Mouse (Mus musculus) intestine, postnatal 0 days (tissue): Measurements from ENCODE around the gene Fev. TPM values are rescaled to one million over a fixed set of nuclear protein-coding genes. Genes with fewer than 3 reads are reported as not detected.

Source experiments
- ATAC-seq: fragments of 200-750 bp; cut with Nextera tagmentation; 2 replicates; pipeline ENCODE4 v1.8.0; 2017; ENCODE audit warnings: mild to moderate bottlenecking, moderate TSS enrichment, moderate library complexity
- H3K27ac ChIP-seq: fragments of 300-500 bp; sonication (generic); 2 replicates; pipeline ENCODE4 v1.5.1; 2014; ENCODE audit warnings: mild to moderate bottlenecking, low read depth, low read length, moderate library complexity
- H3K27me3 ChIP-seq: fragments of 300-500 bp; sonication (generic); replicated peaks from 2 replicates; pipeline ENCODE4 v1.6.1; 2014; ENCODE audit warnings: low read length, mixed read lengths; ENCODE audit not compliant: control insufficient read depth, insufficient read depth
- H3K36me3 ChIP-seq: fragments of 300-500 bp; sonication (generic); 2 replicates; pipeline ENCODE4 v1.6.1; 2014; ENCODE audit warnings: mild to moderate bottlenecking, moderate library complexity; ENCODE audit not compliant: control insufficient read depth, insufficient read depth
- H3K4me1 ChIP-seq: fragments of 300-500 bp; sonication (generic); replicated peaks from 2 replicates; pipeline ENCODE4 v1.6.1; 2014; ENCODE audit warnings: antibody characterized with exemption, low read length, mixed read lengths; ENCODE audit not compliant: control insufficient read depth, insufficient read depth
- H3K4me2 ChIP-seq: fragments of 300-500 bp; sonication (generic); replicated peaks from 2 replicates; pipeline ENCODE4 v1.6.1; 2014; ENCODE audit warnings: low read depth, mild to moderate bottlenecking, moderate library complexity
- H3K4me3 ChIP-seq: fragments of 300-500 bp; sonication (generic); 2 replicates; pipeline ENCODE4 v1.5.1; 2014; ENCODE audit warnings: low read depth, low read length
- H3K9ac ChIP-seq: fragments of 300-500 bp; sonication (generic); 2 replicates; pipeline ENCODE4 v1.6.1; 2014; ENCODE audit warnings: mild to moderate bottlenecking, low read depth, low read length
- H3K9me3 ChIP-seq: fragments of 300-500 bp; sonication (generic); 2 replicates; pipeline ENCODE4 v1.6.1; 2016; ENCODE audit warnings: mixed run types; ENCODE audit not compliant: control insufficient read depth
- CTCF ChIP-seq: sonication (generic); IDR thresholded peaks from 2 replicates; pipeline ENCODE4 v1.5.1; 2016; ENCODE audit warnings: low read depth, mild to moderate bottlenecking, control low read depth, antibody characterized with exemption, moderate library complexity
- WGBS: fragments of 180-500 bp; shearing (Covaris S2); extraction: QIAGEN DNeasy Blood & Tissue Kit; methylation state at CpG from one replicate; pipeline ENCODE4 v1.1.7; 2014; 5-methylcytosine and 5-hydroxymethylcytosine counted together
- microRNA counts: library from miRNA; unstranded; fragments of <30 nt; microRNA quantifications from one replicate; lab custom pipeline; 2016
- microRNA-seq: library from miRNA; unstranded; fragments of <30 nt; microRNA quantifications from one replicate; pipeline ENCODE4, GENCODE M21; 2016
- polyA plus RNA-seq: library from polyadenylated mRNA; unstranded; fragments of >200 nt; fragmentation: Nextera tagmentation; extraction: Ambion mirVana; gene quantifications from 2 replicates; pipeline ENCODE4 v1.2.1, GENCODE M21; 2015

Fev gene
- polyA plus RNA-seq, 1 experiment from 2014 or later, result 0.59 TPM

GRCm38 (mm10) chr1:74848946-74849345 lies 36.3 kb downstream of the Fev start:
- no peak for TF ChIP-seq CTCF
- Histone ChIP-seq H3K27ac (no peak overlapping the region), H3K9ac (no peak overlapping the region), H3K36me3 (no peaks in the 10 kb centered on the region), H3K4me3 (no peak overlapping the region), H3K4me2 (no peak overlapping the region), H3K9me3 (no peaks in the 10 kb centered on the region), H3K27me3 (peaks cover 60% of the 10 kb centered on the region), H3K4me1 (no peaks in the 10 kb centered on the region)
- 58% methylated on average over 5 of the region's 5 CpGs for WGBS
- ATAC-seq, result no peak

- WGBS, result 40% methylated on average over 9 of the region's 9 CpGs
- Histone ChIP-seq H3K4me2 (no peak overlapping the region), H3K4me1 (no peaks in the 10 kb centered on the region), H3K4me3 (no peak overlapping the region), H3K9me3 (no peaks in the 10 kb centered on the region), H3K27me3 (peaks cover 41% of the 10 kb centered on the region), H3K9ac (no peak overlapping the region), H3K27ac (no peak overlapping the region), H3K36me3 (no peaks in the 10 kb centered on the region)
- ATAC-seq, result no peak
- no peak for TF ChIP-seq CTCF
Measured at GRCm38 (mm10) chr1:74846341-74846740, 38.9 kb downstream of the Fev start.

GRCm38 (mm10) chr1:74843090-74843489 lies 42.1 kb downstream of the Fev start:
- Histone ChIP-seq H3K36me3 (no peaks in the 10 kb centered on the region), H3K4me3 (no peak overlapping the region), H3K4me1 (no peaks in the 10 kb centered on the region), H3K27me3 (peaks cover 22% of the 10 kb centered on the region; the same call in 1 of the 2 replicates), H3K27ac (no peak overlapping the region), H3K4me2 (no peak overlapping the region), H3K9me3 (no peaks in the 10 kb centered on the region), H3K9ac (no peak overlapping the region)
- WGBS, result 76% methylated on average over 5 of the region's 5 CpGs
- no peak for ATAC-seq
- TF ChIP-seq CTCF, result no peak

GRCm38 (mm10) chr1:74833255-74833654 lies 52.0 kb downstream of the Fev start:
- Histone ChIP-seq H3K4me3 (no peak overlapping the region), H3K4me1 (no peaks in the 10 kb centered on the region), H3K9ac (no peak overlapping the region), H3K4me2 (no peak overlapping the region), H3K27me3 (no peaks in the 10 kb centered on the region), H3K27ac (no peak overlapping the region), H3K9me3 (no peaks in the 10 kb centered on the region), H3K36me3 (no peaks in the 10 kb centered on the region)
- no peak for ATAC-seq
- WGBS, result 82% methylated on average over 3 of the region's 3 CpGs
- TF ChIP-seq CTCF, result no peak

MicroRNA genes within 50 kb of the gene (microRNA counts, 519-probe panel; counts per million panel counts)
- microRNA mmu-miR-375 (lab: Ali Mortazavi, UCI), result 4,726 counts per million, percentile 79 among the panel's probes with 10 or more counts

Small RNA genes within 50 kb of the gene (microRNA-seq; reads per million reads assigned to microRNA genes)
- 14,293 reads per million, percentile 95 among the genes with 10 or more reads in this experiment for gene Mir375

Other genes with a start within 250 kb of the Fev start
- 2.1 TPM in 2 replicates for gene Ttll4, start 223.7 kb downstream of the Fev start, polyA plus RNA-seq
- 4.6 and 6.3 TPM in 2 replicates for gene Cyp27a1, start 171.8 kb downstream of the Fev start, polyA plus RNA-seq
- 0.08 and 0.09 TPM in 2 replicates for gene Prkag3, start 136.2 kb downstream of the Fev start, polyA plus RNA-seq
- gene Wnt6, start 113.5 kb downstream of the Fev start, polyA plus RNA-seq, result 0.33 and 0.66 TPM in 2 replicates
- not detected in 2 replicates for gene Wnt10a, start 93.9 kb downstream of the Fev start, polyA plus RNA-seq
- gene Cdk5r2, start 30.5 kb downstream of the Fev start, polyA plus RNA-seq, result 0.13 and 0.29 TPM in 2 replicates
- gene Cryba2, start 7.7 kb upstream of the Fev start, polyA plus RNA-seq, result 0.71 and 1.2 TPM in 2 replicates
- 0.03 and 0.04 TPM in 2 replicates for gene Cfap65, start 50.2 kb upstream of the Fev start, polyA plus RNA-seq
- 24.9 and 25.3 TPM in 2 replicates for gene Ihh, start 66.3 kb upstream of the Fev start, polyA plus RNA-seq
- 5.0 TPM in 2 replicates for gene Nhej1, start 239.8 kb upstream of the Fev start, polyA plus RNA-seq
- gene Slc23a3, start 248.5 kb upstream of the Fev start, polyA plus RNA-seq, result 2.5 and 3.2 TPM in 2 replicates